Mouse (Mus musculus) cerebellum, adult 2 months (tissue): ENCODE results near the gene E330017A01Rik.

Experiments used
- CTCF ChIP-seq: fragments of 200-500 bp; IDR thresholded peaks from 2 replicates; pipeline ENCODE4 v1.5.1; 2011; ENCODE audit warnings: low read depth, mild to moderate bottlenecking, control low read depth, low read length, moderate library complexity, borderline replicate concordance; ENCODE audit not compliant: insufficient read depth
- POLR2A ChIP-seq: fragments of 200-500 bp; IDR thresholded peaks from 2 replicates; pipeline ENCODE4 v1.6.1; 2011; ENCODE audit warnings: low read length, control low read depth, borderline replicate concordance; ENCODE audit not compliant: insufficient read depth

DNA sequence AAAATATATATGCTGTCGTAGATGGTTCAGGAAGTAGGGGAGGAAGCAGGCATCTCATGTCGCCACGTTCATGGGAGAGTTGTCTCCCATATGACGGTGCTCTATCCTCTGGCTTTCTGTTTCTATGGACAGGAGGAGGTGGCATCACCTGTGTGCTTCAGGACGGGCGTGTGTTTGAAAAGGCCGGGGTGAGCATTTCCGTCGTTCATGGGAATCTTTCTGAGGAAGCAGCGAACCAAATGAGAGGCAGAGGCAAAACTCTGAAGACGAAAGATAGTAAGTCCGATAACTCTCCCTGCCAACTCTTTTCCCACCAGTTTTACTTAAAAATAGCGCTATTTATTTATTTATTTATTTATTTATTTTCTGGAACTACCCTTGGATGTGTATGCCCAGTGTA is 33.9 kb upstream of the E330017A01Rik start:
- TF ChIP-seq CTCF (no peak), POLR2A (no peak)
